Mouse (Mus musculus): ENCODE data around the gene Srm.

The Srm gene

DNA sequence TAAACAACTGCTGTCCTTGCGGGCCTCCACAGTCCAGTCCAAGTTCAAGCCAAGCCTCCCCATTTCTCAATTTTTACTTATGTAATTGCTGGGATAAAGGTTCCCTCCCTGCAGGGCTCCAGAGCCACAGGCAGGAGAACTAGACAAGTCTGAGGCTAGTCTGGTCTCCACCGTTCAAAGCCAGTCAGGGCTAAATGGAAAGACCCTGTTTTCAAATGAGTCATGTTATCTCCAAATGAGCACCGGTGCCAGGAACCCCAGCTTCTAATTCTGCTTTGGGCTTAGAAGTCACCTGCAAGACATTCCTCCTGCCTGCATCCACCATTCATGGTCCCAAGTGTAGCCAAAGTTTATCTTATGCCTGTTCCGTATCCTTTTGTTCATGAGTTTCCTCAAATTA is 10.6 kb downstream of the Srm start:
- DNase-seq (ENCODE audit: low read depth, low spot score), result no peak

- DNase-seq (ENCODE audit: low read depth, low spot score), result no peak
These were observed 11.2 kb downstream of the Srm start, which contains the start of gene Masp2 for GRCm38 (mm10) chr4:148602357-148603120. Gene Masp2, plus strand, starts transcription at chr4:148602554.

DNA sequence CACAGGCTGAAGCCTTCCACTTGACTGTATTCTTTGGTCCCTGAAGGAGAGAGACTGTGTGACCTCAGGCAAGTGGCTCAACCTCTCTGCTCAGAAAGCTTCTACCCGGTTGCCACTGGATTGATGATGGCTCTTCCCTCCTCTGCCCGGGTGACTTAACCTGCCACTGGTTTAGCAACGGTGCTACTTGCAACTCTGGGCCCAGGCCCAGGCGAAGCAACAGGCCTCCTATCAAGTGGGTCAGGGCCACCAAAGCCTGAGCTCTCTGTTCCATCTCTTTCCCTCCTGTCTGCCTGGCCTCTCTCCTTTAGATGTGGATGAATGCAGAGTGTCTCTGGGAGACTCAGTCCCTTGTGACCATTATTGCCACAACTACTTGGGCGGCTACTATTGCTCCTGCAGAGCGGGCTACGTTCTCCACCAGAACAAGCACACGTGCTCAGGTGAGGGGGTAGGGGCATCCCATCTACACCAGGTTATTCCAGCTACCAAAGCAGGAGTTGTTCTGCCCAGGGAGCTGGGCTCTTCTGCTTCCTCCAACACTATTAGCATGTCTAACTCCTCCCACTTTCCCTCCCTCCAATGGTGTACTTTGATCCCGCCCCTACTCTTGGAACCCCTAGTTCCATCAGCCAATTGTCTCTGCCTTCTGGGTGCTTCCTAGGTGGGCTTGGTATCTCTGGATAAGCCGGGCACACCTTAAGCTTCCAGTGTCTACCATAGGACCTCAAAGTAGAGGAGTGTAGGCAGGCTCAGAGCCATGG is 12.3 kb downstream of the Srm start:
- peak; percentile 27 for DNase-seq (ENCODE audit: low read depth, low spot score)

GRCm38 (mm10) chr4:148604141-148604540 is 12.8 kb downstream of the Srm start:
- DNase-seq (ENCODE audit: low read depth, low spot score), result peak; percentile 71

DNA sequence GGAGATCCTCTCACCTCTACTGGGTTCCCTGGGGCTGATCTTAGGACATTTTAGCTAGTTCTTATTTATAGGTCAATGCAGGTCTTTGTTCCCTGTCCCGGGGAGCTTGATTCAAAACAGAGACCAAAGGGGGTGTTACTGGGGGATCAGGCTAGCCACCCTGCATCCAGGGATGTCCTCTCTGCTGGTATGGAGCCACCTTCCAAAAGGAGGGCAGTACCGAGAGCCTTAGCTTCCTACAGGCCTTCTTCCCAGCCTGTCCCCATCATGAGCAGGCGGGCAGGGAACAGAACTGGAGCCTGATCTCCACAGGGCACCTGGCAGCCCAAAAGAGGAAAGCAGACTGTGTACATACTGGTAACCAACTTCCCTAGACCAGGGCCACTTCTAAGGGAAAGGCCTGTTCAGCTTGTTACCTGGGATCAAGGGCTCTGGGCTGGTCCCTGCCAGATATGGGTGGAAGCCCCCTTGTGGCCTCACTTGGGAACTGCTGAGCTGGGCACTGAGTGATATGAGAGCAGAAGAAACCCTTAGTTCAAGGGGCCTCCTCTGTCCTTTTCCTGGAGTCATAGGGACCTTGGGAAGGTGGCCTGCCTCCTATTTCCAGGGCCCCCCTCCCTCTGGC is 13.3 kb downstream of the Srm start:
- DNase-seq (ENCODE audit: low read depth, low spot score), result peak; percentile 80

DNA sequence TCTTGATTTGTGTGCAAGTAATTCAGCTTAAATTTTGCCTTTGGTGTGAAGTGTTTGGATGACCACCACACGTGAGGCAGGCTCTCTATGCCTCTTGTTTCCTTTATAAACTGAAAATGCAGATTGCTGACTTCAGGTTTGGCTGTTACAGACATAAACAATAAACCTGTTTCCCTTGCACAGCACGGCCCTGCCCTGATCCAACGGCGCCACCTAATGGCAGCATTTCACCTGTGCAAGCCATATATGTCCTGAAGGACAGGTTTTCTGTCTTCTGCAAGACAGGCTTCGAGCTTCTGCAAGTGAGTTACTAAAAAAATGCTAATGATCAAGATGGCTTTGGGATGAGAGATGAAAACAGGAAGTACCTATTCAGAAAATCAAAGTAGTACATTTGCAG is 16.5 kb downstream of the Srm start:
- peak; percentile 77 for DNase-seq (ENCODE audit: low read depth, low spot score)

- DNase-seq (ENCODE audit: low read depth, low spot score), result no peak
These were observed 18.5 kb downstream of the Srm start for GRCm38 (mm10) chr4:148609805-148610204.

- peak; percentile 32 for DNase-seq (ENCODE audit: low read depth, low spot score)
These were observed 19.5 kb downstream of the Srm start for GRCm38 (mm10) chr4:148610631-148611364.

- no peak for DNase-seq (ENCODE audit: low read depth, low spot score)
These were observed 21.3 kb downstream of the Srm start for GRCm38 (mm10) chr4:148612557-148612956.

DNA sequence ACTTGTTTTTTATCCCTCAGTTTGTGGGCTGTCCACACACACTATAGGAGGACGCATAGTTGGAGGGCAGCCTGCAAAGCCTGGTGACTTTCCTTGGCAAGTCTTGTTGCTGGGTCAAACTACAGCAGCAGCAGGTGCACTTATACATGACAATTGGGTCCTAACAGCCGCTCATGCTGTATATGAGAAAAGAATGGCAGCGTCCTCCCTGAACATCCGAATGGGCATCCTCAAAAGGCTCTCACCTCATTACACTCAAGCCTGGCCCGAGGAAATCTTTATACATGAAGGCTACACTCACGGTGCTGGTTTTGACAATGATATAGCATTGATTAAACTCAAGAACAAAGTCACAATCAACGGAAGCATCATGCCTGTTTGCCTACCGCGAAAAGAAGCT is 22.4 kb downstream of the Srm start:
- DNase-seq (ENCODE audit: low read depth, low spot score), result no peak

- DNase-seq (ENCODE audit: low read depth, low spot score), result no peak
These were observed 28.5 kb downstream of the Srm start for GRCm38 (mm10) chr4:148619805-148620204.

GRCm38 (mm10) chr4:148620718-148621117 is 29.4 kb downstream of the Srm start:
- no peak for DNase-seq (ENCODE audit: low read depth, low spot score)

- DNase-seq (ENCODE audit: low read depth, low spot score), result no peak
These were observed 31.2 kb downstream of the Srm start for GRCm38 (mm10) chr4:148622485-148622884.

DNA sequence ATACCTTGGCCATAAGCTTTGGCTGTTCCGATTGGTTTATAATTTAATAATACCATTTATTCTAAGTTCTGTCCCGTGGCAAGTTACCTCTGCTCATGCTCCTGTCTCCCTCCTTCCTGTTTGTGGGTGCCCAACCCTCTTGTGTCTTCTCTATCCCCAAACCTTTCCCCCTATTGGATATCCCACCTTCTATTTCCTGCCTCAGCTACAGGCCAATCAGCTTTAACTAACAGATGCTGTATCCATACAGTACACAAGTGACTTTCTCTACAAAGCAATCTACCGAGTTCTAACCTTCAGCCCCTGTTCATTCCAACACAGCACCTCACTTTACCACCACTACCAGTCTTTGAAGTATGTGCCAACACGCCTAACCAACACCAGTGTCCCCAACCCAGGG is 32.3 kb downstream of the Srm start:
- DNase-seq (ENCODE audit: low read depth, low spot score), result no peak

- peak; percentile 33 for DNase-seq (ENCODE audit: low read depth, low spot score)
These were observed 33.7 kb downstream of the Srm start for GRCm38 (mm10) chr4:148625010-148625409.

DNA sequence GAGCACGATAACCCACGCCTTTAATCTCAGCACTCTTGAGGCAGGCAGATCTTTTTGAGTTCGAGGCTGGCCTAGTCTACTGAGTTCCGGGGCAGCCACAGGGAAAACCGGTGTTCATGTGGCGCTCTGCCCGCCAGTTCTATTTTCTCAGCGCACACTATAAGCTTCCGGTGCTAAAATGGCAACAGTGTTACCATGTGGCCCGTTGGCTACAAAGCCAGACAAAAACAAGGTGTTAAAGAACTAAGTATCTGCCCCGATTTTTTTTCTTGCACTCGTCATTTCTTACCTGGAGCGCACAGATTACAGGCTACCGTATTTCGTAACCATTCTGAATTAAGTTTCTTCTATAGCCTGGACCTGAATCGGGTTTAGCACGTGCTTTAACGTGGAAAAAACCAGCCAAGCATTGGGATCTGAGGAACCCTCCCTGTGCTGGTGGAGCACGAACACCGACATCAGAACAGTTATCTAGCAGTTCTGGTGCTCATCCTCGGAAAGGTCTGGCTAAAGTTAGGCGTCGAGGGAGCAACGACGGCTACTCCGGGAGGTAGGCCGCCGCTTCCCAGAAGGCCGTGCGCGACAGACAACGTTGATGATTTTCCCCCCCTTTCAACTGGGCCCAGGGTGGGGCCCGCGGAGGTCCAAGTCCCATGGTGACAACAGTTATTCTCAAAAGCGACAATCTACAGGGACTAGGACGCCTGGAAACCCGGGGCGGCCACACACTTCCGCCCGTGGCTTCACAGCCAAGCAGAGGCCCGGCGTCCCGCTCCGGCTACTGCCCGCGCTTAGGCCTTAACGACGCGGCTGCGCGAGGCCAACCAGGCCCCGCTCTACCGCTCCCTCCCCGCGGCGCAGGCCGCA is 34.7 kb downstream of the Srm start:
- DNase-seq (ENCODE audit: low read depth, low spot score), result peak; percentile 74

DNA sequence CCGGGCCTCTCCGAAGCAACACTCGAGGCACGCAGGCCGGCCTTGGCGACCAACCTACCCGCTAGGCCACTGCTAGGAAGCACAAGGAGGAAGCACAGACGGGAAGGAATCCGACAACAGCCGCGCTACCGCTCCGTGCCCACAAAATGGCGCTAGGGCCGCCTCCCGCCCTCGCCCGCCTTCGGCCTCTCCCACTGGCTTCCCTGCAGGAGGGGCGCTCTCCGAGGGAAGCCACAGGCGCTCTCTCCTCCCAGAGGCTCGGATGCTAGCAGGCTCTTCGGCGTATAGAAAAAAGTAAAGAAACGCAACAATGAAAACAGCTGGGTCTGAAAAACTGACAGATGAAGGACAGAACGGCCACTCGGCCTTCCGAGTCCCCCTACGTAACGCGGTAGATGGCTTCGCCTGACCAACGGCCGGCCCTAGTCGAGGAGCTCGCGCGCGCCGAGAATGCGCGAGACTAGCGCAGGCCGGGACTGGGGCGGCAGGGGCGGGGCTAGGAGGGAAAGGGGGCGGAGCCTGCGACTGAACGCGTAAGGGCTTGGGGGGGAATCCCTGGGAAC is 35.4 kb downstream of the Srm start, which contains the start of gene Tardbp:
TSS of gene Tardbp (minus strand) at position 397 of the 563 bp plus-strand sequence.
- DNase-seq (ENCODE audit: low read depth, low spot score), result peak; percentile 91

GRCm38 (mm10) chr4:148627246-148627645 is 35.9 kb downstream of the Srm start:
- DNase-seq (ENCODE audit: low read depth, low spot score), result no peak

DNA sequence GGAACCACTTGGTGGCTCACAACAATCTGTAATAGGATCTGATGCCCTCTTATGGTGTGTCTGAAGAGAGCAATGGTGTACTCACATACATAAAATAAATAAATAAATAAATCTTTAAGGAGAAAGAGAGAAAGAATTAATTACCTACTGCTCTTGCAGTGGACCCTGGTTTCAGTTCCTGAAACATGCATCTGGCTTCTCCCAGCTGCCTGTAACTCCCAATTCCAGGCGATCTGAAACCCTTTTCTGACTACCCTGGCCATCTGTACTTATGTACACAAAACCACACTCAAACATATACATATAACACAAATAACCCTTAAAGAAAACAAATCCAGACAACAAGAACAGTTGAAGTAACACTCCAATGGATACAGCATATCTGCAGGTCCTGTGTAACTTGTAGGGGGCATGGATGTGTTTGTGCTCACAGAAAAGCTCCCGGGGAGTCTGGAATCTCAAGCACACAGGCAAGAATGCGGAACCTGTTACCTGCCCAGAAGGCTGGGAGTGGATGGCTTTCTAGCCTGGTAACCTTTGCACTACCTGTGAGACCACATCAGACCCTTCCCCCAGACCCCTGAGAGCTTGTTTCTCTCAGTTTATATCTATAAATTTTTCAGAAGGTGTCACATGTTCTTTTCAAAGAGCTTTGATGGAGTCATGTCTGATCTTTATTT is 40.9 kb downstream of the Srm start:
- DNase-seq (ENCODE audit: low read depth, low spot score), result no peak
